Mouse (Mus musculus) hindbrain, postnatal 0 days (tissue): Measurements from ENCODE around the gene Bmpr1b. TPM values are rescaled to one million over a fixed set of nuclear protein-coding genes. Genes with fewer than 3 reads are reported as not detected.

Experiments used
- ATAC-seq: fragments of 200-750 bp; cut with Nextera tagmentation; 2 replicates; pipeline ENCODE4 v1.8.0; 2017; ENCODE audit warnings: mild to moderate bottlenecking, moderate TSS enrichment, moderate library complexity
- DNase-seq: peaks from one replicate; pipeline ENCODE4 v3.0.0-alpha.2; 2015; ENCODE audit warnings: low spot score
- H3K27ac ChIP-seq: fragments of 300-500 bp; sonication (generic); 2 replicates; pipeline ENCODE4 v1.5.1; 2014; ENCODE audit warnings: mild to moderate bottlenecking
- H3K27me3 ChIP-seq: fragments of 300-500 bp; sonication (generic); 2 replicates; pipeline ENCODE4 v1.6.1; 2014; ENCODE audit warnings: low read length, mixed read lengths; ENCODE audit not compliant: insufficient read depth
- H3K36me3 ChIP-seq: fragments of 300-500 bp; sonication (generic); 2 replicates; pipeline ENCODE4 v1.6.1; 2014; ENCODE audit warnings: low read length, mixed read lengths; ENCODE audit not compliant: insufficient read depth
- H3K4me1 ChIP-seq: fragments of 300-500 bp; sonication (generic); 2 replicates; pipeline ENCODE4 v1.6.1; 2014; ENCODE audit warnings: antibody characterized with exemption, low read length, mixed read lengths; ENCODE audit not compliant: insufficient read depth
- H3K4me2 ChIP-seq: fragments of 300-500 bp; sonication (generic); 2 replicates; pipeline ENCODE4 v1.6.1; 2014; ENCODE audit warnings: low read depth, mild to moderate bottlenecking, low read length, moderate library complexity, mixed read lengths
- H3K4me3 ChIP-seq: fragments of 300-500 bp; sonication (generic); 2 replicates; pipeline ENCODE4 v1.5.1; 2014; ENCODE audit warnings: low read length
- H3K9ac ChIP-seq: fragments of 300-500 bp; sonication (generic); replicated peaks from 2 replicates; pipeline ENCODE4 v1.6.1; 2014; ENCODE audit warnings: mild to moderate bottlenecking, low read length, moderate library complexity, mixed read lengths
- H3K9me3 ChIP-seq: fragments of 300-500 bp; sonication (generic); 2 replicates; pipeline ENCODE4 v1.6.1; 2016; ENCODE audit warnings: low read length, mixed read lengths
- CTCF ChIP-seq: IDR thresholded peaks from 2 replicates; pipeline ENCODE4 v1.5.1; 2016; ENCODE audit warnings: antibody characterized with exemption, control low read depth, low read depth
- WGBS: fragments of 180-500 bp; shearing (Covaris S2); extraction: QIAGEN DNeasy Blood & Tissue Kit; methylation state at CpG from one replicate; pipeline ENCODE4 v1.1.7; 2014; 5-methylcytosine and 5-hydroxymethylcytosine counted together
- polyA plus RNA-seq: library from polyadenylated mRNA; unstranded; fragments of >200 nt; fragmentation: Nextera tagmentation; extraction: Ambion mirVana; gene quantifications from 2 replicates; pipeline ENCODE4 v1.2.1, GENCODE M21; 2015
- total RNA-seq: library from RNA; depleted of rRNA; stranded (reverse); fragments of >200 nt; gene quantifications from 2 replicates; pipeline ENCODE4 v1.2.3, GENCODE M21; 2014

The Bmpr1b gene
- total and polyA plus RNA-seq, 2 experiments from 2014 or later = 4.6 to 9.7 TPM

GRCm38 (mm10) chr3:142065111-142065510, 104.1 kb downstream of the Bmpr1b start:
- TF ChIP-seq CTCF = no peak
- no peaks in the 10 kb centered on the region for H3K36me3 ChIP-seq
- WGBS = 76% methylated on average over 5 of the region's 5 CpGs
- H3K4me2 ChIP-seq = no peak overlapping the region
- no peak overlapping the region for H3K4me3 ChIP-seq
- no peak for ATAC-seq
- no peak overlapping the region for H3K9ac ChIP-seq
- no peaks in the 10 kb centered on the region for H3K9me3 ChIP-seq
- H3K4me1 ChIP-seq = no peaks in the 10 kb centered on the region
- no peak overlapping the region for H3K27ac ChIP-seq
- no peaks in the 10 kb centered on the region for H3K27me3 ChIP-seq
- no peak for DNase-seq

GRCm38 (mm10) chr3:142063536-142064226, 105.5 kb downstream of the Bmpr1b start:
- 22% methylated on average over 12 of the region's 12 CpGs for WGBS
- TF ChIP-seq CTCF = no peak
- DNase-seq (peak; percentile 61), ATAC-seq (peak; percentile 89)
- H3K27ac ChIP-seq = peak overlapping the region; percentile 41; the same call in 1 of the 2 replicates
- no peaks in the 10 kb centered on the region for H3K36me3 ChIP-seq
- H3K4me1 ChIP-seq = no peaks in the 10 kb centered on the region
- H3K9me3 ChIP-seq = no peaks in the 10 kb centered on the region
- 0 out of 2 replicates have a peak overlapping the region, but pooled peaks have one; percentile 18 for H3K4me2 ChIP-seq
- H3K27me3 ChIP-seq = no peaks in the 10 kb centered on the region
- H3K9ac ChIP-seq = no peak overlapping the region
- H3K4me3 ChIP-seq = no peak overlapping the region

DNA sequence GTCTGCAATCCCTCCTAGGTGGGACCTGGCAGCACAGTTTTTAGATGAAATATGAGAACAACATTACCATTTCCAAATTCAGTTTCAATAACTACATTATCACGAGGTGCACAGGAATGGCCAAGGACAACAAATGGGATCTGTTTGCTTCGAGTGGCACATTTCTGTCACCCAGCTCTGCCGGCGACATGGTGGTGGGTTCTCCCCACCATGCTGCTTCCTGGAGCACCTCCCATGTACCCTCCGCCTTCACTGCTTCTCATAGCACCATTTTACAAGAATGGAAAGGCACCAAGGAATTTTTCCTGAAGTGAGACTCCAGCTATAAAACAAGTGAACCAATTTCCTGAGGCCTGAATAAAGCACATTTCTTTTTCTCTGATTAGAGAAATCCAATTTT, 108.0 kb downstream of the Bmpr1b start:
- Histone ChIP-seq H3K36me3 (no peaks in the 10 kb centered on the region), H3K9ac (no peak overlapping the region), H3K4me3 (no peak overlapping the region), H3K27me3 (no peaks in the 10 kb centered on the region), H3K9me3 (no peaks in the 10 kb centered on the region), H3K27ac (no peak overlapping the region), H3K4me1 (no peaks in the 10 kb centered on the region), H3K4me2 (no peak overlapping the region)
- DNase-seq (no peak), ATAC-seq (no peak)
- no peak for TF ChIP-seq CTCF
- 93% methylated on average over 5 of the region's 5 CpGs for WGBS

DNA sequence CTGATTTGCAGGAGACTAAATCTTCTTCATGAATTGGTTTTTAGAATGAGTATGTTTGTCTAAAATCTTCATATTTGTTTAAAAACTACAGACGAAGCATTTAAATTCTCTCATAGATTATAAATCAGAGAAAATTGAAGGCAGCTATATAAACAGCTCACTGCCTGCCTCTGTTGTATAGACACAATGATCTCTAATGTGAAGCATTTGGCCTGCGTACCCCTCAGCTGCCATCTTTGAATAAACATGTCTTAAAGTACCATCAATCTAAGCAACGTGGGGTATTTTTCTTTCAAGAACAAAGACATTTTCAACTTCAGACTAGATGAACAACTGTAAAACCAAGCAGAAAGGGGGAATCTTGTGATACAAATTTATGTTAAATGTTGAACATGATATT, 109.3 kb downstream of the Bmpr1b start:
- no peak for DNase-seq
- ATAC-seq = no peak
- Histone ChIP-seq H3K9ac (no peak overlapping the region), H3K27me3 (no peaks in the 10 kb centered on the region), H3K27ac (no peak overlapping the region), H3K36me3 (no peaks in the 10 kb centered on the region), H3K9me3 (no peaks in the 10 kb centered on the region), H3K4me3 (no peak overlapping the region), H3K4me1 (no peaks in the 10 kb centered on the region), H3K4me2 (no peak overlapping the region)
- no peak for TF ChIP-seq CTCF
- 59% methylated on average over 3 of the region's 3 CpGs for WGBS

DNA sequence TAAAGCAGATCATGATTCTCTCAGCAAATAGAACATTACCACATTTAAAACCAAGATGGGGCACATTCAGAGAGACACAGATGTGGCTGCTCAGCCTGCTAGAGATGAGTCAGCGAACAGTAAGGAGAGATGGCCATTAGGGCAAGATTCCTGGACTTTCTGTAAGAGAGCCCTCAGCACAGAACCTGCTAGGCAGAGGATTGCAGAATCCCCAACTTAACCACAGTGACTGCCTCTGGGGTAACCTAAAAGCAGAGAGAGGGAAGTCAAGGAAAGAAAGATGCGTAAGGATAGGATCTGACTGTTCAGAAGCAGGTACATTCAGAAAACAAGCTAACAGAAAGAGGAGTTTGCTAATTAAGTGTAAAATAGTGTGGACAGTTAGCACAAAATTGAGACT, 118.5 kb downstream of the Bmpr1b start:
- no peak overlapping the region for H3K4me2 ChIP-seq
- H3K27me3 ChIP-seq = no peaks in the 10 kb centered on the region
- H3K27ac ChIP-seq = no peak overlapping the region
- no peaks in the 10 kb centered on the region for H3K36me3 ChIP-seq
- 96% methylated on average over 2 of the region's 2 CpGs for WGBS
- no peak overlapping the region for H3K4me3 ChIP-seq
- DNase-seq = no peak
- TF ChIP-seq CTCF = no peak
- no peaks in the 10 kb centered on the region for H3K9me3 ChIP-seq
- H3K4me1 ChIP-seq = no peaks in the 10 kb centered on the region
- no peak overlapping the region for H3K9ac ChIP-seq
- no peak for ATAC-seq

DNA sequence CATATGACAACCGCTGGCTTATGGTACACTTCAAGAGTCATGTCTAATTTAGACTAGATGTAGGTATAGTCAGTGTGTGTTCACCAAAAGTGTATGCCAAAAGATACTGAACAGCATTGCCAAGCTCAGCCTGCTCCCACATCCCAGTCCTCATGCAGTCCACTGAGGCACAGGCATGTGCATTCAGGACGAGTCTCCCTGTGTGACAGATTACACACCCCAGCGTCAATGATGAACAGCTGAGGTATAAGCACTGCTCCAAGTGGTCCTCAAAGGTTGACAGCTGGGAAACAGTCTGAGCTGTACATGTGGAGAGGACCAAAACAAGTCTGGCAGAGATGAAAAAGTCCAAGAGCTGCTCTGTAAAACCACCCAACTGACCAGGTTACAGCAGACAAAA, 119.6 kb downstream of the Bmpr1b start:
- Histone ChIP-seq H3K9ac (no peak overlapping the region), H3K9me3 (no peaks in the 10 kb centered on the region), H3K27ac (no peak overlapping the region), H3K36me3 (no peaks in the 10 kb centered on the region), H3K4me3 (no peak overlapping the region), H3K4me2 (no peak overlapping the region), H3K4me1 (no peaks in the 10 kb centered on the region), H3K27me3 (no peaks in the 10 kb centered on the region)
- ATAC-seq (no peak), DNase-seq (no peak)
- TF ChIP-seq CTCF = no peak
- WGBS = 82% methylated on average over 3 of the region's 3 CpGs

GRCm38 (mm10) chr3:142049093-142049492, 120.1 kb downstream of the Bmpr1b start:
- H3K4me3 ChIP-seq = no peak overlapping the region
- no peaks in the 10 kb centered on the region for H3K27me3 ChIP-seq
- no peaks in the 10 kb centered on the region for H3K36me3 ChIP-seq
- 94% methylated on average over 5 of the region's 5 CpGs for WGBS
- H3K9me3 ChIP-seq = no peaks in the 10 kb centered on the region
- no peak overlapping the region for H3K4me2 ChIP-seq
- H3K27ac ChIP-seq = no peak overlapping the region
- no peak overlapping the region for H3K9ac ChIP-seq
- no peak for ATAC-seq
- no peak for DNase-seq
- H3K4me1 ChIP-seq = no peaks in the 10 kb centered on the region
- no peak for TF ChIP-seq CTCF
